Mouse (Mus musculus) ES-Bruce4 (cell line): ENCODE measurements around the gene Phldb2. TPM values are rescaled to one million over a fixed set of nuclear protein-coding genes. Genes with fewer than 3 reads are reported as not detected.

Experiments
- H3K27ac ChIP-seq: 2 replicates; pipeline ENCODE4 v1.5.1; 2012; ENCODE audit warnings: low read length, inconsistent platforms; ENCODE audit not compliant: insufficient read depth
- H3K27me3 ChIP-seq: 2 replicates; pipeline ENCODE4 v1.6.1; 2012; ENCODE audit warnings: mild to moderate bottlenecking, low read length, inconsistent platforms; ENCODE audit not compliant: control insufficient read depth, poor library complexity, insufficient read depth, severe bottlenecking
- H3K36me3 ChIP-seq: 2 replicates; pipeline ENCODE4 v1.6.1; 2012; ENCODE audit warnings: inconsistent platforms, mild to moderate bottlenecking, low read length, moderate library complexity; ENCODE audit not compliant: control insufficient read depth, poor library complexity, insufficient read depth, severe bottlenecking
- H3K4me1 ChIP-seq: one replicate; pipeline ENCODE4 v1.8.1; 2011; ENCODE audit warnings: low read length; ENCODE audit not compliant: control insufficient read depth, insufficient read depth
- H3K4me3 ChIP-seq: 2 replicates; pipeline ENCODE4 v1.5.1; 2011; ENCODE audit warnings: low read depth, mild to moderate bottlenecking, low read length
- H3K9ac ChIP-seq: 2 replicates; pipeline ENCODE4 v1.6.1; 2012; ENCODE audit warnings: low read depth, mild to moderate bottlenecking, inconsistent platforms; ENCODE audit not compliant: poor library complexity, severe bottlenecking
- H3K9me3 ChIP-seq: replicated peaks from 2 replicates; pipeline ENCODE4 v1.6.1; 2012; ENCODE audit warnings: mild to moderate bottlenecking, low read length, inconsistent platforms; ENCODE audit not compliant: control insufficient read depth, poor library complexity, insufficient read depth, severe bottlenecking
- CTCF ChIP-seq: IDR thresholded peaks from one replicate; pipeline ENCODE4 v1.8.1; 2011; ENCODE audit warnings: low read depth, low read length
- EP300 ChIP-seq: IDR thresholded peaks from 2 replicates; pipeline ENCODE4 v1.6.1; 2011; ENCODE audit warnings: low read depth, low read length; ENCODE audit not compliant: insufficient read depth
- POLR2A ChIP-seq: IDR thresholded peaks from one replicate; pipeline ENCODE4 v1.8.1; 2011; ENCODE audit warnings: low read length; ENCODE audit not compliant: insufficient read depth
- polyA plus RNA-seq: library from polyadenylated mRNA; stranded (reverse); fragments of >200 nt; gene quantifications from 2 replicates; pipeline ENCODE4 v1.2.4, GENCODE M21; 2011; ENCODE audit warnings: low read depth; ENCODE audit not compliant: missing spikeins, insufficient read depth, insufficient read length

The Phldb2 gene
- polyA plus RNA-seq, 1 experiment: 60.9 TPM

DNA sequence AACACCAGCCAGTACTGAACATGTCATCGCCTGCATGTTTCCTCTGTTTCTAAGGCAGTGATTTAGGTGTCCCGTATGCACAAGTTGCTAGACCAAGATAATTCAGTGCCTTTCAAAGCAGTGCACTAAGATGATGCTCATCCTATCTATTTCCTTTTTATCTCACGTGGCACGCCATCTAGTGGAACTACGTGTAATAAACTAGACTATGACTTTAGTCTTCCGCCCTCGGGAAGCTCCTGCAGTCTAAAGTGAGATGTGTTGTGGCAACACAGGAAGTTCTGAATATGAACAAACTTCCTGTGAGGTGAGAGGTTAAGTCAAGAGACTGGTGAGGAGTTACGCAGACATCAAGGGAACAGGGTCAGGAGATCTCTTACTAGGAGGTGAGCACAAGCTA, 166.8 kb downstream of the Phldb2 start:
- no peak overlapping the region for H3K9ac ChIP-seq
- H3K9me3 ChIP-seq: no peaks in the 10 kb centered on the region
- TF ChIP-seq EP300: no peak
- no peak for TF ChIP-seq POLR2A
- no peak for TF ChIP-seq CTCF
- no peaks in the 10 kb centered on the region for H3K36me3 ChIP-seq
- no peak overlapping the region for H3K4me3 ChIP-seq
- H3K27ac ChIP-seq: no peak overlapping the region
- no peaks in the 10 kb centered on the region for H3K27me3 ChIP-seq
- no peaks in the 10 kb centered on the region for H3K4me1 ChIP-seq

DNA sequence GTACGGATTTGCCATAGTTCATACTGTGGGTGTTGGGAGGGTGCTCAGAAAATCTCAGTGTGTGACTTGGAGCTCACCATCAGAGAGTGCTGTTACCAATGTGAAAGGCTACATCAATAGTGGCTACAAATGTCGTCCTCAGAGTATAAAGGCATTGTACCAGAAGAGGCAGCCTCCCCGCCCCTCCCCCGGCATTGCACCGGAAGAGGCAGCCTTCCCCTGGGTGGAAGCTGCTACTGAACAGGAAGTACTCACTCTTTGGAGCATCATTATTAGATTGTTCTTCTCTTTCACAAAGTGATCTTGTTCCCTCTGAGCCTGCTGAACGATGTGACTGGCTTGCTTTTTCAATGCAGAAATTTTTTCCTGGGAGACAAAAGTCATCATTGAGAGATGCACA, 173.4 kb downstream of the Phldb2 start:
- no peak overlapping the region for H3K27ac ChIP-seq
- TF ChIP-seq EP300 (no peak), POLR2A (no peak), CTCF (no peak)
- H3K9ac ChIP-seq: no peak overlapping the region
- H3K27me3 ChIP-seq: no peaks in the 10 kb centered on the region
- H3K4me1 ChIP-seq: no peaks in the 10 kb centered on the region
- no peaks in the 10 kb centered on the region for H3K36me3 ChIP-seq
- H3K4me3 ChIP-seq: no peak overlapping the region
- H3K9me3 ChIP-seq: no peaks in the 10 kb centered on the region

DNA sequence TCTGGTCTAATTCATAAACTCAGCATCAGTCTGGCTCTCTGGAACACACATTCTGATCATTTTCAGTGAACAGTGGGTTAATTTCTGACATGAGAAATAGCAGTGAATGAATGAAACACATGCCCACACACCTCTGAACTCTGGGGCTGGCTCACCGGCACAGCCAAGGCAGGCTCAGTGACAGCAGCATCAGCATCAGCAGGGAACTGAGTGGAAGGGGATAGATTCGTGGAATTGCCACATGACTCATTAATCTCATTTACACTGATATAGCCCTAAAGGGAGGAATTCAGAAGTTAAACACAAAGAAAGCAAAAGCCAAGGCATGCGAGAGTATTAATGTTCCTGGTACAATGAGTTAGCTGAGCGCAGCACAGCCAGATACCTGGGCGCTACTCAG, 178.6 kb downstream of the Phldb2 start:
- Histone ChIP-seq H3K9ac (no peak overlapping the region), H3K36me3 (no peaks in the 10 kb centered on the region), H3K27me3 (no peaks in the 10 kb centered on the region), H3K9me3 (no peaks in the 10 kb centered on the region), H3K4me1 (no peaks in the 10 kb centered on the region), H3K27ac (no peak overlapping the region), H3K4me3 (no peak overlapping the region)
- no peak for TF ChIP-seq EP300
- TF ChIP-seq CTCF: no peak
- TF ChIP-seq POLR2A: no peak

DNA sequence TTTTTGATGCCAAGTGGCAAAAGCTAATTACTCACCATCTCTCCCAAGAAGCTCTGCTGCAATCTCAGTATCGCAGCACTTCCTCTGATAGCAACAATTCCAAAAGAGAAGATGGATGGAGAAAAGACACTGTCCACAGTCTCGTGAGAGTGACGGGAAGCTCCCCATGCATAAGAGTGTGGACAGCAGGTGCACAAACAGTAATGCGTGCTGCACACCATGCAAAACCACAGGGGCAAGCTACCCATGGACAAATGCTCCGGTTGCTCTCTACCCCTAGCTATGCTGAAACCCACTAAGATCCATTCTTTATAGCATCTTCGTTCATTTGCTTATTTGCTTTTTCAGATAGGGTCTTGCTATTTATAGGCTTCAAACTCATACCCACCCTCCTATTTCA, 182.5 kb downstream of the Phldb2 start:
- Histone ChIP-seq H3K9ac (no peak overlapping the region), H3K27me3 (no peaks in the 10 kb centered on the region), H3K27ac (no peak overlapping the region), H3K36me3 (no peaks in the 10 kb centered on the region), H3K9me3 (no peaks in the 10 kb centered on the region), H3K4me3 (no peak overlapping the region), H3K4me1 (no peaks in the 10 kb centered on the region)
- TF ChIP-seq EP300 (no peak), CTCF (no peak), POLR2A (no peak)

DNA sequence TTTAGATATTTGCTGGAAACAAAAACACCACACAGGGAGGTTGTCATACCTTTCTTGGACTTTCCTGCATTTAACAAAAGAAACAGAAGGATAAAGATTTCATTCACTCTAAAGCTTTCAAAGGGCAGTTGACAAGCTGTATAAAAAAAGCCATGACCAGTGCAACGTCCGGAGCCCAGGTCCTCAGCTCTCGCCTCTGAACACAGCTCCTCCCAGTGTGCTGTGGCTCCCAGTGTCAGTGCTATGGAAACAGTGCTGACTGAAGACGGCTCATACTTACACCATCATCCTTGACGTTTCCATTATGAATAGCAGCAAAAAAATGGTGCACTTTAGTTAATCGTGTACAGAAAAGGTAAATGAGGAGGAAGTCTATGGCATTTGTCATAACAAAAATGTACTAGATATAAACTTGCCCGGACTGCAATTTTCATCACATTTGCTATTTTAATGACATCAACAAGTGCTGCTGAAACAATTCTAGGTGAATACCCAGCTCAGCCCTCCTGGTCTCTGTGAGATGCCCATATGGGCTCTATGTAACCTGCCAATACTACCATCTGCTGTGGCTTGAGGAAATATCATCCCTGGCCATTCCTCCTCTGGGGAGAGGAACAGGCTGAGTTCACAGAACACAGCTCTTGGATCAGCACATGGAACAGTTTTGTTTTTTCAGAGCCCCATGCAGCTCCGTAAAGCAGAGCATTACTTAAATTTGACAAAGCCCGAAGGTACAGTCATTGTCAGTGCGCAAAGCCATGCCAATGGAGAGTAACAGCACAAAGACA, 185.4 kb downstream of the Phldb2 start:
- H3K36me3 ChIP-seq: no peaks in the 10 kb centered on the region

DNA sequence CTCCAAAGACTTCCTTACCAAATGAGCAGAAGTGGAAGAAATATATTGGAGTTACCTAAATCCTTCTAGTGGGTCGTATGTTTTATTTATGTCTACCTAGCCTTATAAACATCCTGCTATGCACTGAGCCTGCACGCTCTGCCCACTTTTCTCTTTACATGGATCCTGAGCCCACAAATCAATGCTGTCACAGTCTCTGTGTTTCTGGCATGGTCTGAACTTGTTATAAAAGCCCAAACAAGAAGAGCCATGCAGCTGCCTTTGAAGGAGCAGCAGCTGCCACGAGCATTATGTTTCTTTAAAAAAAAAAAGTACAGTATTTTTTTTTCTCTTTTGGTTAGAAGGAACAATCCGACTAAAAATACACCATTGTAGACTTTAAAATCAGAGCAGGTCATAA, 186.0 kb downstream of the Phldb2 start:
- no peaks in the 10 kb centered on the region for H3K36me3 ChIP-seq

More for the DNA sequence above, 185.4 kb downstream of the Phldb2 start:
- Histone ChIP-seq H3K4me3 (no peak overlapping the region), H3K9ac (no peak overlapping the region), H3K9me3 (no peaks in the 10 kb centered on the region), H3K27me3 (no peaks in the 10 kb centered on the region), H3K27ac (no peak overlapping the region), H3K4me1 (no peaks in the 10 kb centered on the region)
- TF ChIP-seq EP300 (no peak), CTCF (no peak), POLR2A (no peak)

More for the DNA sequence above, 186.0 kb downstream of the Phldb2 start:
- no peaks in the 10 kb centered on the region for H3K27me3 ChIP-seq
- no peaks in the 10 kb centered on the region for H3K9me3 ChIP-seq
- no peak overlapping the region for H3K27ac ChIP-seq
- no peaks in the 10 kb centered on the region for H3K4me1 ChIP-seq
- no peak overlapping the region for H3K9ac ChIP-seq
- no peak for TF ChIP-seq CTCF
- TF ChIP-seq POLR2A: no peak
- TF ChIP-seq EP300: no peak
- no peak overlapping the region for H3K4me3 ChIP-seq
